Mouse (Mus musculus) gastrocnemius, postnatal 14 days (tissue): Measurements from ENCODE around the gene Ppil4. TPM values are rescaled to one million over a fixed set of nuclear protein-coding genes. Genes with fewer than 3 reads are reported as not detected.
"Not testable (repeated sequence)": the region's sequence is repeated elsewhere in the genome, so short reads cannot be mapped to it uniquely, and the experiment has no call there.

ENCODE experiments used
- DNase-seq: peaks from one replicate; pipeline ENCODE4 v3.0.0; 2021; ENCODE audit warnings: mixed read lengths
- intact Hi-C: fragments of 180-260 bp; cut with DNase I; formaldehyde crosslinking; loops from one replicate; pipeline ENCODE4 v1.15.1; 2025; ENCODE audit warnings: low total_unique reads
- long read RNA-seq, 2 experiments: library from polyadenylated mRNA; stranded (forward); transcript quantifications; one replicate each; pipeline ENCODE4 v2.0.0; 2021
- total RNA-seq, 2 experiments: library from RNA; stranded (reverse); gene quantifications; 2 replicates each; pipeline ENCODE4 v1.2.3; 2021

The Ppil4 gene
- 10 to 100 TPM; 11.4 to 12.2 TPM for total RNA-seq
- long read RNA-seq, experiment 1, transcript Ppil4-201 (13 exons, 3,471 nt), result major isoform, 11 of 15 reads
- long read RNA-seq, experiment 1, partial matches to known transcripts, result 1 of 15 reads
- long read RNA-seq, experiment 1, other reads (novel, unspliced or antisense), result 3 of 15 reads
- long read RNA-seq, experiment 2, transcript Ppil4-201 (13 exons, 3,471 nt), result major isoform, 12 of 16 reads
- long read RNA-seq, experiment 2, partial matches to known transcripts, result 1 of 16 reads
- long read RNA-seq, experiment 2, other reads (novel, unspliced or antisense), result 3 of 16 reads

GRCm38 (mm10) chr10:7792751-7793385 is at the start of gene Ppil4, which contains the start of gene Ginm1:
Gene Ppil4 (plus strand): TSS chr10:7792891.
Gene Ginm1 (minus strand): TSS chr10:7792824.
- intact Hi-C loops, result no loop called here
- peak; percentile 89 for DNase-seq

GRCm38 (mm10) chr10:7745528-7745927 is 47.2 kb upstream of the Ppil4 start:
- DNase-seq, intact Hi-C loops: not testable (repeated sequence)

- DNase-seq, result no peak
- intact Hi-C loops, result no loop called here
Measured at GRCm38 (mm10) chr10:7748752-7749151, 43.9 kb upstream of the Ppil4 start.

GRCm38 (mm10) chr10:7757544-7757943 is 35.1 kb upstream of the Ppil4 start:
- DNase-seq, result no peak
- intact Hi-C loops, result no loop called here

- intact Hi-C loops, result no loop called here
- no peak for DNase-seq
Measured at GRCm38 (mm10) chr10:7772346-7772745, 20.3 kb upstream of the Ppil4 start.

- intact Hi-C loops, result no loop called here
- DNase-seq, result no peak
Measured at GRCm38 (mm10) chr10:7772769-7773168, 19.9 kb upstream of the Ppil4 start.

GRCm38 (mm10) chr10:7775421-7775820 is 17.3 kb upstream of the Ppil4 start:
- intact Hi-C loops, result no loop called here
- peak; percentile 53 for DNase-seq

GRCm38 (mm10) chr10:7778361-7778760 is 14.3 kb upstream of the Ppil4 start:
- DNase-seq, result no peak
- intact Hi-C loops, result no loop called here

- intact Hi-C loops, result no loop called here
- no peak for DNase-seq
Measured at GRCm38 (mm10) chr10:7779751-7780237, 12.9 kb upstream of the Ppil4 start.

GRCm38 (mm10) chr10:7780238-7781176 is 12.2 kb upstream of the Ppil4 start:
- intact Hi-C loops, result no loop called here
- DNase-seq, result peak; percentile 90

- DNase-seq, result no peak
Measured at GRCm38 (mm10) chr10:7781214-7781613, 11.5 kb upstream of the Ppil4 start.

GRCm38 (mm10) chr10:7787319-7787718 is 5.4 kb upstream of the Ppil4 start:
- no peak for DNase-seq
- intact Hi-C loops, result no loop called here

More at GRCm38 (mm10) chr10:7781214-7781613, 11.5 kb upstream of the Ppil4 start:
- intact Hi-C loops, result no loop called here

- intact Hi-C loops, result no loop called here
- no peak for DNase-seq
Measured at GRCm38 (mm10) chr10:7792254-7792750, 389 bp upstream of the Ppil4 start.

GRCm38 (mm10) chr10:7801258-7801657 is 8.6 kb downstream of the Ppil4 start:
- no peak for DNase-seq
- intact Hi-C loops, result no loop called here

GRCm38 (mm10) chr10:7802519-7803140 is 9.9 kb downstream of the Ppil4 start:
- intact Hi-C loops, result no loop called here
- DNase-seq, result no peak

GRCm38 (mm10) chr10:7809937-7810336 is 17.2 kb downstream of the Ppil4 start:
- intact Hi-C loops, result no loop called here
- DNase-seq, result no peak

GRCm38 (mm10) chr10:7816476-7816875 is 23.8 kb downstream of the Ppil4 start:
- intact Hi-C loops, result no loop called here
- DNase-seq, result no peak

- DNase-seq, result no peak
- intact Hi-C loops, result no loop called here
Measured at GRCm38 (mm10) chr10:7818676-7819075, 26.0 kb downstream of the Ppil4 start.

- intact Hi-C loops, result no loop called here
Measured at GRCm38 (mm10) chr10:7819156-7819555, 26.5 kb downstream of the Ppil4 start.

More at GRCm38 (mm10) chr10:7819156-7819555, 26.5 kb downstream of the Ppil4 start:
- DNase-seq, result no peak
